Mouse (Mus musculus) limb, embryonic 11.5 days (tissue): ENCODE measurements around the gene Spryd4. TPM values are rescaled to one million over a fixed set of nuclear protein-coding genes. Genes with fewer than 3 reads are reported as not detected.
A peak's percentile ranks its signal among the peaks of the same experiment; 100 is the strongest.

ENCODE experiments used
- ATAC-seq: fragments of 200-750 bp; cut with Nextera tagmentation; 2 replicates; pipeline ENCODE4 v1.8.0; 2017; ENCODE audit warnings: low read depth; ENCODE audit not compliant: insufficient number of reproducible peaks, low FRiP score, low TSS enrichment
- DNase-seq: peaks from one replicate; pipeline ENCODE4 v3.0.0-alpha.2; 2015; ENCODE audit warnings: low spot score
- H3K27ac ChIP-seq: fragments of 300-500 bp; sonication (generic); replicated peaks from 2 replicates; pipeline ENCODE4 v1.5.1; 2014; ENCODE audit warnings: low read depth, mild to moderate bottlenecking, low read length
- H3K27me3 ChIP-seq: fragments of 300-500 bp; sonication (generic); 2 replicates; pipeline ENCODE4 v1.6.1; 2014; ENCODE audit warnings: mild to moderate bottlenecking, low read length, mixed read lengths; ENCODE audit not compliant: control insufficient read depth, insufficient read depth
- H3K36me3 ChIP-seq: fragments of 300-500 bp; sonication (generic); 2 replicates; pipeline ENCODE4 v1.6.1; 2014; ENCODE audit warnings: mild to moderate bottlenecking, low read length, moderate library complexity, mixed read lengths; ENCODE audit not compliant: control insufficient read depth, insufficient read depth
- H3K4me1 ChIP-seq: fragments of 300-500 bp; sonication (generic); 2 replicates; pipeline ENCODE4 v1.6.1; 2014; ENCODE audit warnings: low read length, mixed read lengths; ENCODE audit not compliant: control insufficient read depth, insufficient read depth
- H3K4me2 ChIP-seq: fragments of 300-500 bp; sonication (generic); 2 replicates; pipeline ENCODE4 v1.6.1; 2014; ENCODE audit warnings: low read depth, mild to moderate bottlenecking, moderate library complexity; ENCODE audit not compliant: severe bottlenecking
- H3K4me3 ChIP-seq: fragments of 300-500 bp; sonication (generic); 2 replicates; pipeline ENCODE4 v1.5.1; 2014; ENCODE audit warnings: low read depth, low read length
- H3K9ac ChIP-seq: fragments of 300-500 bp; sonication (generic); 2 replicates; pipeline ENCODE4 v1.6.1; 2014; ENCODE audit warnings: mild to moderate bottlenecking, low read length
- H3K9me3 ChIP-seq: fragments of 300-500 bp; sonication (generic); 2 replicates; pipeline ENCODE4 v1.6.1; 2016; ENCODE audit warnings: low read length; ENCODE audit not compliant: control insufficient read depth
- WGBS: fragments of 180-500 bp; shearing (Covaris S2); extraction: QIAGEN DNeasy Blood & Tissue Kit; methylation state at CpG from one replicate; pipeline ENCODE4 v1.1.7; 2014; 5-methylcytosine and 5-hydroxymethylcytosine counted together
- polyA plus RNA-seq: library from polyadenylated mRNA; unstranded; fragments of >200 nt; fragmentation: Nextera tagmentation; extraction: Ambion mirVana; gene quantifications from 2 replicates; pipeline ENCODE4 v1.2.1, GENCODE M21; 2014

Spryd4 gene
- polyA plus RNA-seq, 1 experiment from 2014 or later: 33.1 TPM

DNA sequence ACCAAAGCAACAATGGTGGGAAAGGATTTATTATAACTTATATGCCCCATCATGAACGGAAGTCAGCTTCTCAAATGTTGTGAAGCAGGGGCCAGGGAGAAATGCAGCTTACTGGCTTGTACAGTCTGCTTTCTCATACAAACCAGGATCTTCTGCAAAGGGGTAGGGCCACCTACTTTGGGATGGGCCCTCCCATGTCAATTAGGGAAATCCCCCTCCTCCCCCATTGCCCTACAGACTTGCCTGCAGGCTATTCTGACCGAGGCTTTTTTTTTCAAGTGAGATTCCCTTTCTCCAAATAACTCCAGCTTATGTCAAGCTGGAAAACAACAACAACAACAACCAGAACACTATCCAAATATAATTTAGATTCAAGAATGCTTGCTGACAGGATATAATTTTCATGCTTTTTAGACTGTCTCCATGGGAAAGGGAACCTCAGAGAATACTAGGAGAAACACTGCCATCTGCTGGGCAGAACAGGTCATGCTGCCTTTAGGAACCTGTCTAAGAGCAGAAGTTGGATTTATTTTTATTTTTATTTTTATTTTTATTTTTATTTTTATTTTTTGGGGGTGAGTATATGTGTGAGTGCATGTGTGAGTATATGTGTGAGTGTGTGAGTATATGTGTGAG lies 23.2 kb downstream of the Spryd4 start:
- H3K27ac ChIP-seq: no peak overlapping the region
- peak; percentile 84 for DNase-seq
- H3K4me3 ChIP-seq: no peak overlapping the region
- no peak for ATAC-seq
- H3K4me2 ChIP-seq: no peak overlapping the region
- no peak overlapping the region for H3K9ac ChIP-seq
- 42% methylated on average over 2 of the region's 2 CpGs for WGBS
- H3K36me3 ChIP-seq: no peaks in the 10 kb centered on the region
- no peaks in the 10 kb centered on the region for H3K27me3 ChIP-seq
- no peaks in the 10 kb centered on the region for H3K4me1 ChIP-seq
- no peaks in the 10 kb centered on the region for H3K9me3 ChIP-seq

DNA sequence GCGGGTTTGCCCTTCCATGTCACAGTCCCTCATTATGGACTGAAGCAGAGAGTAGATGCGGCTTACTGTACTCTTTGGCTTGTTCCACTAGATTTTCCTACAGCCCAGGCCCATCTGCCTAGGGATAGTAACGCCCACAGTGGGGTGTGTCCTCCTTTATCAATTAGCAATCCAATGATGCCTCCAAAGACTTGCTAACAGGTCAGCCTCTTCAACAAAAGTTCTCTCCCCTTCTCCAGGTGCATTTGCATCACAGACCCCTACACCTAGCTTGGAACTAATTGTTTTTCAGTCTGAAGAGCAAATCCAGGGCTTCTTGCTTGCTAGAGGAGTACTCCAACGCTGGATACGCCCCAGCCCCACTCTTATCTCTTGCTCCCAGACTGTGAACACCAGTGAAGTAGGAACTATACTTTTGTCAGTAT lies 24.4 kb downstream of the Spryd4 start:
- Histone ChIP-seq H3K4me2 (no peak overlapping the region), H3K27me3 (no peaks in the 10 kb centered on the region), H3K27ac (no peak overlapping the region), H3K4me1 (no peaks in the 10 kb centered on the region), H3K4me3 (no peak overlapping the region), H3K9ac (no peak overlapping the region), H3K36me3 (no peaks in the 10 kb centered on the region), H3K9me3 (no peaks in the 10 kb centered on the region)
- 68% methylated on average over 5 of the region's 5 CpGs for WGBS
- no peak for ATAC-seq
- DNase-seq: no peak

- H3K4me1 ChIP-seq: no peaks in the 10 kb centered on the region
- WGBS: 67% methylated on average over 2 of the region's 2 CpGs
- no peak overlapping the region for H3K4me3 ChIP-seq
- H3K36me3 ChIP-seq: no peaks in the 10 kb centered on the region
- no peak overlapping the region for H3K4me2 ChIP-seq
- ATAC-seq: peak; percentile 55
- DNase-seq: peak; percentile 96
- no peak overlapping the region for H3K27ac ChIP-seq
- H3K9me3 ChIP-seq: no peaks in the 10 kb centered on the region
- H3K27me3 ChIP-seq: no peaks in the 10 kb centered on the region
- no peak overlapping the region for H3K9ac ChIP-seq
Observed at GRCm38 (mm10) chr10:128185959-128186358, 25.6 kb downstream of the Spryd4 start.

GRCm38 (mm10) chr10:128185277-128185940 lies 26.2 kb downstream of the Spryd4 start:
- Histone ChIP-seq H3K4me3 (no peak overlapping the region), H3K4me2 (no peak overlapping the region), H3K27me3 (no peaks in the 10 kb centered on the region), H3K36me3 (no peaks in the 10 kb centered on the region), H3K4me1 (no peaks in the 10 kb centered on the region), H3K9me3 (no peaks in the 10 kb centered on the region), H3K27ac (no peak overlapping the region), H3K9ac (no peak overlapping the region)
- 85% methylated on average over 6 of the region's 6 CpGs for WGBS
- ATAC-seq (peak; percentile 11; the same call in 1 of the 2 replicates), DNase-seq (no peak)

DNA sequence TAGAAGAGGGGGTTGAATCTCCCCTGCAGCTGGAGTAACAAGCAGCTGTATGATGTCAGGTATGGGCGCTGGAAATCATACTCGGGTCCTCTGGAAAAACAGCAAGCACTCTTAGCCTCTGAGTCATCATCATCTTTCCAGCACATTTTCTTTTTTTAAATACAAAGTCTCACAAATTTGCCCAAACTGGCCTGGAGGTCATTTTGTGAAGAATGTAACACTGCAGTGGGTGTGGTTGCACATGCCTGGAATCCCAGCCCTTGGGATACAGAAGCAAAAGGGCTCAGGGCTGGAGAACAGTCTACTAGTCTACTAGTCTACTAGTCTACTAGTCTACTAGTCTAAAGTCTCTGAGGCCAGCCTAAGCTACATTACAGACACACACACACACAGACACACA lies 27.3 kb downstream of the Spryd4 start:
- Histone ChIP-seq H3K9me3 (no peaks in the 10 kb centered on the region), H3K4me1 (peaks cover 5% of the 10 kb centered on the region; the same call in 1 of the 2 replicates), H3K4me2 (no peak overlapping the region), H3K4me3 (no peak overlapping the region), H3K9ac (no peak overlapping the region), H3K27me3 (no peaks in the 10 kb centered on the region), H3K27ac (no peak overlapping the region), H3K36me3 (no peaks in the 10 kb centered on the region)
- ATAC-seq: no peak
- 97% methylated on average over 2 of the region's 2 CpGs for WGBS
- DNase-seq: no peak

DNA sequence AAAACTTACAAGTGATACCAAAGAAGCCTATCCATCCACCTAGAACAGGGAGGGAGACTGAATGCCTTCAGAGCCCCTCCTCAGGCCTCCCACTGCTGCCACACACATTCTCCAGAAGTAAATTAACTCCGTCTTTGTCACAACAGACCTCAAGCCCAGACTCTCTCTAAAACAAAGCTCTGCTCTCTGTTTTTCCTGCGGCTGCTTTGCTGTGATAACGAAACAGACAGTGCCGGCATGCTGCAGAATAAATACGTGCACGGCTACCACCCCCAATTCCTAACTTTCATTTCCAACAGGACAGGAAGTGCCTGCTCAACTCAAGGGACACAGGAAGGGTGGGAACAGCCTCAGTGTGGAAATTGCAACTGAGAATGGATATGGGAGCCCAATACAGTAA lies 31.6 kb downstream of the Spryd4 start, which contains the start of gene Rbms2:
Rbms2 (minus strand) TSS at position 309 of the 400 bp plus-strand sequence.
- Histone ChIP-seq H3K27ac (peak within 1 kb of the TSS; percentile 52; the same call in 1 of the 2 replicates), H3K27me3 (no peaks in the 10 kb centered on the region), H3K36me3 (no peaks in the 10 kb centered on the region), H3K9ac (peak within 1 kb of the TSS; percentile 43; the same call in 1 of the 2 replicates), H3K4me3 (0 out of 2 replicates have a peak within 1 kb of the TSS, but pooled peaks have one; percentile 16), H3K9me3 (no peaks in the 10 kb centered on the region), H3K4me1 (peaks cover 12% of the 10 kb centered on the region), H3K4me2 (peak within 1 kb of the TSS; percentile 13; the same call in 1 of the 2 replicates)
- 2% methylated on average over 6 of the region's 6 CpGs for WGBS
- no peak for ATAC-seq
- DNase-seq: peak; percentile 31

DNA sequence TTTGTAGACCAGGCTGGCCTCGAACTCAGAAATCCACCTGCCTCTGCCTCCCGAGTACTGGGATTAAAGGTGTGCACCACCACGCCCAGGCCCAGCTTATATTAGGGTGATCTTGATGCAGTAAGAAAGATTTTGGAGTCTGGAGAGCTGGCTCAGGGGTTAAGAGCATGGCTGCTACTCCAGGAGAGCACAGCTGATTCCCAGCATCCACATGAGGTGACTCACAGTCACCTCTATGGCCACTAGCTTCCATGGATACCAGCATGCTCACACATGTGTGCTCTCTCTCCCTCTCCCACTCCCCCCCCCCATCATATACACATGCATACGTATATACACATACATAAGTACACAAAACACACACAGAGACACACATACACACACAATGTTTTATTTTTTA lies 34.3 kb downstream of the Spryd4 start:
- ATAC-seq (no peak), DNase-seq (no peak)
- Histone ChIP-seq H3K4me1 (peaks cover 12% of the 10 kb centered on the region), H3K27me3 (no peaks in the 10 kb centered on the region), H3K4me2 (no peak overlapping the region), H3K36me3 (no peaks in the 10 kb centered on the region), H3K27ac (no peak overlapping the region), H3K4me3 (no peak overlapping the region), H3K9ac (no peak overlapping the region), H3K9me3 (no peaks in the 10 kb centered on the region)
- WGBS: 83% methylated on average over 4 of the region's 4 CpGs

GRCm38 (mm10) chr10:128175996-128176755 lies 35.4 kb downstream of the Spryd4 start:
- no peaks in the 10 kb centered on the region for H3K9me3 ChIP-seq
- peak; percentile 74; the same call in 1 of the 2 replicates for ATAC-seq
- peak overlapping the region; percentile 58 for H3K9ac ChIP-seq
- WGBS: under 1% methylated on average over 17 of the region's 17 CpGs
- peak overlapping the region; percentile 8 for H3K27ac ChIP-seq
- H3K4me1 ChIP-seq: peaks cover 12% of the 10 kb centered on the region
- peak; percentile 77 for DNase-seq
- H3K4me2 ChIP-seq: peak overlapping the region; percentile 74
- peak overlapping the region; percentile 50 for H3K4me3 ChIP-seq
- no peaks in the 10 kb centered on the region for H3K36me3 ChIP-seq
- no peaks in the 10 kb centered on the region for H3K27me3 ChIP-seq
